Mouse (Mus musculus) neural tube, embryonic 15.5 days (tissue): ENCODE measurements around the gene Tbxas1. TPM values are rescaled to one million over a fixed set of nuclear protein-coding genes. Genes with fewer than 3 reads are reported as not detected.

Experiments
- ATAC-seq: fragments of 200-750 bp; cut with Nextera tagmentation; 2 replicates; pipeline ENCODE4 v1.8.0; 2017; ENCODE audit warnings: mild to moderate bottlenecking, moderate TSS enrichment, moderate library complexity; ENCODE audit not compliant: low FRiP score
- H3K27ac ChIP-seq: fragments of 300-500 bp; sonication (generic); replicated peaks from 2 replicates; pipeline ENCODE4 v1.5.1; 2015; ENCODE audit warnings: mild to moderate bottlenecking, inconsistent platforms
- H3K27me3 ChIP-seq: fragments of 300-500 bp; sonication (generic); replicated peaks from 2 replicates; pipeline ENCODE4 v1.6.1; 2015; ENCODE audit warnings: inconsistent platforms
- H3K36me3 ChIP-seq: fragments of 300-500 bp; sonication (generic); 2 replicates; pipeline ENCODE4 v1.6.1; 2015; ENCODE audit warnings: inconsistent platforms
- H3K4me1 ChIP-seq: fragments of 300-500 bp; sonication (generic); 2 replicates; pipeline ENCODE4 v1.6.1; 2015; ENCODE audit warnings: inconsistent platforms
- H3K4me2 ChIP-seq: fragments of 300-500 bp; sonication (generic); 2 replicates; pipeline ENCODE4 v1.6.1; 2015; ENCODE audit warnings: inconsistent platforms, mild to moderate bottlenecking, moderate library complexity
- H3K4me3 ChIP-seq: fragments of 300-500 bp; sonication (generic); replicated peaks from 2 replicates; pipeline ENCODE4 v1.5.1; 2015; ENCODE audit warnings: mild to moderate bottlenecking, inconsistent platforms
- H3K9ac ChIP-seq: fragments of 300-500 bp; sonication (generic); replicated peaks from 2 replicates; pipeline ENCODE4 v1.6.1; 2015; ENCODE audit warnings: mild to moderate bottlenecking, inconsistent platforms
- H3K9me3 ChIP-seq: fragments of 300-500 bp; sonication (generic); replicated peaks from 2 replicates; pipeline ENCODE4 v1.6.1; 2016; ENCODE audit warnings: inconsistent platforms
- WGBS: fragments of 180-500 bp; shearing (Covaris S2); methylation state at CpG from one replicate; pipeline ENCODE4 v1.1.7; 2015; ENCODE audit warnings: mixed read lengths; 5-methylcytosine and 5-hydroxymethylcytosine counted together
- polyA plus RNA-seq: library from polyadenylated mRNA; unstranded; fragments of >200 nt; fragmentation: Nextera tagmentation; extraction: Ambion mirVana; gene quantifications from 2 replicates; pipeline ENCODE4 v1.2.1, GENCODE M21; 2015

Tbxas1 gene
- 2.4 and 2.5 TPM in 2 replicates for polyA plus RNA-seq

DNA sequence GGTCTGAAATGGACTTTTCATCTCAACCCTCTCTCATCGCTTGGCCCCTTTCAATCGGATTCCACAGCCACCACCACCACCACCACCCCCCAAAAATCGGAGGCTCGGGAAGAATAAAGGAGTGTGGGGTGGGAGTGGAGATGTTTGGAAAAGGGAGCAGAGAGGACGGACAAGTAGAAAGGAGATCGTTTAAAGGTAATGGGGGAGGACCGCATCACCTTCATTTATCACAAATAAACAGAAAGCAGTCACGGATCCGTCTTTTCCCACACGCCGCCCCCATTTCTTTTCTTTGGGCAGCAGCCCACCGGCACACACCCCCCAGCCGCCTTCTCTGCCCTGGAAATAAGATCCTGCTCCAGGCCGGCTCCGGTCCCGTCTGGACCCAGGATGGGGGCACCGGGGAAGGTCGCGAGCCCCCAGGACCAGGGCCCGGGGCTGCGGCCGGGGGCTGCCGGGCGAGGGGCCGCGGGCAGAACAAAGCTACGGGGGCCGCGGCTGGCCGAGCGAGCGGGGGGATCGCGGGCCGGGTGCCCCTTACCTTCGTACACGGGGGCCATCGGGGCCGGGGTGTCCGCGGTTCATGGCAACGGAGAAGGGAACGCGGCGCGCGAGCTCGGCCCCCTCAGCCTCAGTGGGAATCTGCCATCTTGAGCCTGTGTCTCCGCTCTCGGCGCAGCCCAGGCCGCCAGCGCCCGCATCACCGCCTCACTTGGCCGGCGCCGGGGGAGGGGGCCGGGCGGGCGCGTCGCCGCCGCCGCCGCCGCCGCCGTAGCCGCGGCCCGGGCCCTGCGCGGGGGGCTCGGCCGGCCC lies at the start of gene Tbxas1:
TSS of gene Tbxas1 (plus strand) at position 147 of the 813 bp plus-strand sequence.
- Histone ChIP-seq H3K27me3 (no peaks in the 10 kb centered on the region), H3K9ac (peak within 1 kb of the TSS; percentile 98), H3K9me3 (no peaks in the 10 kb centered on the region), H3K4me1 (peaks cover 40% of the 10 kb centered on the region), H3K27ac (peak within 1 kb of the TSS; percentile 96), H3K4me2 (peak within 1 kb of the TSS; percentile 69), H3K36me3 (no peaks in the 10 kb centered on the region), H3K4me3 (peak within 1 kb of the TSS; percentile 75)
- peak; percentile 80 for ATAC-seq
- WGBS = under 1% methylated on average over 60 of the region's 77 CpGs

- H3K27ac ChIP-seq = no peak overlapping the region
- no peak overlapping the region for H3K4me2 ChIP-seq
- H3K27me3 ChIP-seq = no peaks in the 10 kb centered on the region
- H3K4me3 ChIP-seq = no peak overlapping the region
- H3K9me3 ChIP-seq = no peaks in the 10 kb centered on the region
- H3K9ac ChIP-seq = no peak overlapping the region
- no peaks in the 10 kb centered on the region for H3K4me1 ChIP-seq
- no peak for ATAC-seq
- no peaks in the 10 kb centered on the region for H3K36me3 ChIP-seq
Observed at GRCm38 (mm10) chr6:38825886-38826285, 49.3 kb upstream of the Tbxas1 start.

DNA sequence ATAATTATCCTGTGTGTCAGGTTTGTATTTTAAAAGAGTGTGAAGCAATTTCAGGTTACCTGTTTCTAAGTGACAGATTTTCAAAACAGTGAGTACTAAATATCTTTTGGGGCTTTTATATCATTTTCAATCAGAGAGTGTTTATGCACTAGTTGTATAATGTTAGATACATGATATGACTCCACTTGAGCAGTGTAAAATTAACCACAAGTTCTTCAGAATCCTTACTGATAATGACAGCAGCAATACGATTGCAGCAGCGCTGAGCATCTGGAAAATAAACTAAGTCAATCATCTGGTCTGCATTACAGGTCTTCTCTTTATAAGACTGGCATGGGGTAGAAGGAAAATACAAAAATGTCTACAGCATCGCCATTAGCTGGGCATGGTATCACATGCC lies 48.3 kb upstream of the Tbxas1 start:
- no peak for ATAC-seq
- no peaks in the 10 kb centered on the region for H3K36me3 ChIP-seq
- no peaks in the 10 kb centered on the region for H3K27me3 ChIP-seq
- no peak overlapping the region for H3K9ac ChIP-seq
- no peak overlapping the region for H3K27ac ChIP-seq
- no peak overlapping the region for H3K4me3 ChIP-seq
- H3K4me2 ChIP-seq = no peak overlapping the region
- H3K9me3 ChIP-seq = no peaks in the 10 kb centered on the region
- WGBS = 84% methylated on average over 3 of the region's 3 CpGs
- H3K4me1 ChIP-seq = no peaks in the 10 kb centered on the region

DNA sequence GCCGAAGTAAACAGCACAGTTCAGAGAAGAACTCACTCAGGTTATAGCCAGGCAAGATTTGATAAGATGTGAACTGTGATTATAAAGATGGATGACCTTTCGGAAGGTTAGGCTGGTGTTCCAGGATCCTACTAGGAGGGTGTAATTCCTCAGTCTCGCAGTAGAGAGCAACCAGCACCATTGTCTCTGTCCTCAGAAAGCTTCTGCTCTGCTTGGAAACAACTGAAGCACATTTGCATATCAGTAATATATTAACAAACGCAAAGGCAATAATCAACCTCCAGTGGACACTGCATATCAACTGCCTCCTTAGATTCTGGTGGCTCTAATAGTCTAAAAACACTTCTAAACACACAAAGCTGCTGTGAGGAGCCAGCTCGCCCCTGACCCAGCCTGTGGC lies 47.8 kb upstream of the Tbxas1 start:
- Histone ChIP-seq H3K4me2 (no peak overlapping the region), H3K9ac (no peak overlapping the region), H3K27ac (no peak overlapping the region), H3K36me3 (no peaks in the 10 kb centered on the region), H3K9me3 (no peaks in the 10 kb centered on the region), H3K27me3 (no peaks in the 10 kb centered on the region), H3K4me1 (no peaks in the 10 kb centered on the region), H3K4me3 (no peak overlapping the region)
- no peak for ATAC-seq
- WGBS = 76% methylated on average over 5 of the region's 5 CpGs

- ATAC-seq = no peak
- Histone ChIP-seq H3K4me1 (no peaks in the 10 kb centered on the region; the same call in 1 of the 2 replicates), H3K9ac (no peak overlapping the region), H3K27me3 (no peaks in the 10 kb centered on the region), H3K9me3 (no peaks in the 10 kb centered on the region), H3K27ac (no peak overlapping the region), H3K4me3 (no peak overlapping the region), H3K36me3 (no peaks in the 10 kb centered on the region), H3K4me2 (no peak overlapping the region)
- 90% methylated on average over 2 of the region's 2 CpGs for WGBS
Observed at GRCm38 (mm10) chr6:38828211-38828610, 47.0 kb upstream of the Tbxas1 start.

DNA sequence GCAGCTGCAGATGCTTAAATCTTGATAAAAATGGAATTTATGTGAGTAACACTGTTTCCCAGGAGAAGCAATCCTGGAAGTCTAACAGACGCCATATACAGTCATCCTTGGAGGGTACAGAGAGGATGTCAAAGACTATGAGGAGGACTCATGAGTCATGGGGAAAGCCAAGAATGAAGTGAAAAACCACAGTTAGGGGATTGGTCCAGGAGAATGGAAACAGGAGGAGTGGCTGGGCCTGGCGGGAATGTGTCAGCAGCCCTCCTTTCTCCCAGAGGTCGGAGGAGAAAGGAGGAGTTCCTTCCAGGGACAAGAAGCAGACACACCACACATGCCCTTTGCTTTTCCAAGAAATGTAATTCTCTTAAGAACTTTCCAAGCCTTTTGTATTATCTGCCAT lies 45.8 kb upstream of the Tbxas1 start:
- H3K9ac ChIP-seq = no peak overlapping the region
- ATAC-seq = no peak
- H3K9me3 ChIP-seq = no peaks in the 10 kb centered on the region
- 87% methylated on average over 3 of the region's 3 CpGs for WGBS
- H3K4me1 ChIP-seq = no peaks in the 10 kb centered on the region; the same call in 1 of the 2 replicates
- no peak overlapping the region for H3K4me2 ChIP-seq
- H3K27me3 ChIP-seq = no peaks in the 10 kb centered on the region
- H3K27ac ChIP-seq = no peak overlapping the region
- H3K36me3 ChIP-seq = no peaks in the 10 kb centered on the region
- H3K4me3 ChIP-seq = no peak overlapping the region

DNA sequence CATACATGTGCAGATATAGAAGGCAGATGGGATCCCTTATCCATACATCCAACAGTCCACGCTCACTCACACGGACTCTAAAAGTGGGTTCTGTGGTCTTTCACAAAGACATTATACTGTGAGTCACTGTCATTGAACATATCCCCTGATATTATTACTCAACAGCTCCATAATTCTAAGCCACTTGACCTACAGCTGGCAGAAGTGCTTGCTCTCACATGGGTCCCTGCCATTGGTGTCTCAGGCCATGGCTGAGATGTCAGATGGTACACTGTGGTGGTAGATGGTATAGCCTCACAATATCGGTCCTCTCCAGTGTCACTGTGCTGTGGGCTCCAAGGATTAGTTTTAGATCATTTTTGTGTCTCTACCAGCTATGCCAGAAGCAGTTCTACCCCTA lies 41.5 kb upstream of the Tbxas1 start:
- Histone ChIP-seq H3K4me2 (no peak overlapping the region), H3K9ac (no peak overlapping the region), H3K4me1 (peaks cover 3% of the 10 kb centered on the region; the same call in 1 of the 2 replicates), H3K4me3 (no peak overlapping the region), H3K9me3 (no peaks in the 10 kb centered on the region), H3K27ac (no peak overlapping the region), H3K36me3 (no peaks in the 10 kb centered on the region), H3K27me3 (no peaks in the 10 kb centered on the region)
- 92% methylated on average over 3 of the region's 3 CpGs for WGBS
- ATAC-seq = no peak

DNA sequence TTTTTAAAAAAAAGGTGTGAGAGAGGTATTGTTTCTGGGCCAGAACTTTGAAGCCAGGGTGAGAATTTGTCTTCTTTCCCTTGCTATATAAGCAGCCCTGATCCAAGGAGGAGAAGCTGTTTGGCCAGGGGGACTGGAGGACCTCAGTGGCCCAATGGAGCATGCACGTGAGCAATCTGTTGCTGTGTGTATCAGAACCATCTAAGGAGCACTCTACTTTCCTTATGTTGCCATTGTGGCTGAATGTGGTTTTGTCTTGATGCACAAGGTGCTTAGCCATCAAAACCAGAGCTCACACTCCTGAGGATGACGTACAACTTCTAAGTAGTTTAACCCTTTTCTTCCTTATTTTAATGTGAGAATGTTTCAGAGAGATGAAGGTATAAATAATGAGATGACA lies 40.5 kb upstream of the Tbxas1 start:
- H3K9ac ChIP-seq = no peak overlapping the region
- H3K36me3 ChIP-seq = no peaks in the 10 kb centered on the region
- ATAC-seq = no peak
- H3K4me3 ChIP-seq = no peak overlapping the region
- WGBS = 76% methylated on average over 2 of the region's 2 CpGs
- H3K4me1 ChIP-seq = peaks cover 5% of the 10 kb centered on the region; the same call in 1 of the 2 replicates
- no peak overlapping the region for H3K27ac ChIP-seq
- H3K27me3 ChIP-seq = no peaks in the 10 kb centered on the region
- no peaks in the 10 kb centered on the region for H3K9me3 ChIP-seq
- no peak overlapping the region for H3K4me2 ChIP-seq

GRCm38 (mm10) chr6:38835217-38835616 lies 40.0 kb upstream of the Tbxas1 start:
- no peak for ATAC-seq
- Histone ChIP-seq H3K27ac (no peak overlapping the region), H3K27me3 (no peaks in the 10 kb centered on the region), H3K9me3 (no peaks in the 10 kb centered on the region), H3K4me1 (peaks cover 8% of the 10 kb centered on the region), H3K4me3 (no peak overlapping the region), H3K4me2 (no peak overlapping the region), H3K9ac (no peak overlapping the region), H3K36me3 (no peaks in the 10 kb centered on the region)
- 86% methylated on average over 1 of the region's 1 CpGs for WGBS

- H3K9ac ChIP-seq = no peak overlapping the region
- H3K9me3 ChIP-seq = no peaks in the 10 kb centered on the region
- peaks cover 25% of the 10 kb centered on the region for H3K4me1 ChIP-seq
- no peaks in the 10 kb centered on the region for H3K27me3 ChIP-seq
- no peaks in the 10 kb centered on the region for H3K36me3 ChIP-seq
- H3K4me3 ChIP-seq = no peak overlapping the region
- no peak for ATAC-seq
- 77% methylated on average over 4 of the region's 4 CpGs for whole genome bisulfite sequencing
- H3K4me2 ChIP-seq = no peak overlapping the region
- H3K27ac ChIP-seq = no peak overlapping the region
Observed at GRCm38 (mm10) chr6:38838061-38838460, 37.1 kb upstream of the Tbxas1 start.

- Histone ChIP-seq H3K9me3 (no peaks in the 10 kb centered on the region), H3K4me3 (no peak overlapping the region), H3K27me3 (no peaks in the 10 kb centered on the region), H3K4me2 (no peak overlapping the region), H3K9ac (no peak overlapping the region), H3K27ac (0 out of 2 replicates have a peak overlapping the region, but pooled peaks have one; percentile 35), H3K36me3 (no peaks in the 10 kb centered on the region), H3K4me1 (peaks cover 27% of the 10 kb centered on the region)
- no peak for ATAC-seq
- WGBS = 64% methylated on average over 4 of the region's 4 CpGs
Observed at GRCm38 (mm10) chr6:38839891-38840290, 35.3 kb upstream of the Tbxas1 start.

- Histone ChIP-seq H3K27ac (0 out of 2 replicates have a peak overlapping the region, but pooled peaks have one; percentile 35), H3K9me3 (no peaks in the 10 kb centered on the region), H3K27me3 (no peaks in the 10 kb centered on the region), H3K9ac (no peak overlapping the region), H3K4me3 (no peak overlapping the region), H3K4me2 (no peak overlapping the region), H3K36me3 (no peaks in the 10 kb centered on the region), H3K4me1 (peaks cover 29% of the 10 kb centered on the region)
- WGBS = 59% methylated on average over 2 of the region's 2 CpGs
- no peak for ATAC-seq
Observed at GRCm38 (mm10) chr6:38840380-38840779, 34.8 kb upstream of the Tbxas1 start.
